Mouse (Mus musculus): ENCODE measurements around the gene Ntf5.

GRCm38 (mm10) chr7:45461326-45461725 lies 47.8 kb downstream of the Ntf5 start:
- no peak for TF ChIP-seq CTCF (IDR thresholded peaks at IDR 0.05; ENCODE audit: low read depth)
- TF ChIP-seq EP300 (IDR thresholded peaks at IDR 0.05; ENCODE audit: low read depth): no peak

Measured in liver, embryonic 14.5 days (tissue).